Mouse (Mus musculus) CD4-positive, CD25-positive, alpha-beta regulatory T cell, adult 4 months (primary cell): Measurements from ENCODE around the gene Adamts12. TPM values are rescaled to one million over a fixed set of nuclear protein-coding genes. Genes with fewer than 3 reads are reported as not detected.

Source experiments
- ATAC-seq: one replicate; pipeline ENCODE4 v1.8.0; 2017
- polyA plus RNA-seq, 2 experiments: library from polyadenylated mRNA; unstranded; fragments of 100-300 nt; shearing (Covaris generic); gene quantifications; one replicate each; pipeline ENCODE4 v1.2.1; 2017

Adamts12 gene
- polyA plus RNA-seq, 2 experiments from 2014 or later = 0.13 TPM; not detected in 1

DNA sequence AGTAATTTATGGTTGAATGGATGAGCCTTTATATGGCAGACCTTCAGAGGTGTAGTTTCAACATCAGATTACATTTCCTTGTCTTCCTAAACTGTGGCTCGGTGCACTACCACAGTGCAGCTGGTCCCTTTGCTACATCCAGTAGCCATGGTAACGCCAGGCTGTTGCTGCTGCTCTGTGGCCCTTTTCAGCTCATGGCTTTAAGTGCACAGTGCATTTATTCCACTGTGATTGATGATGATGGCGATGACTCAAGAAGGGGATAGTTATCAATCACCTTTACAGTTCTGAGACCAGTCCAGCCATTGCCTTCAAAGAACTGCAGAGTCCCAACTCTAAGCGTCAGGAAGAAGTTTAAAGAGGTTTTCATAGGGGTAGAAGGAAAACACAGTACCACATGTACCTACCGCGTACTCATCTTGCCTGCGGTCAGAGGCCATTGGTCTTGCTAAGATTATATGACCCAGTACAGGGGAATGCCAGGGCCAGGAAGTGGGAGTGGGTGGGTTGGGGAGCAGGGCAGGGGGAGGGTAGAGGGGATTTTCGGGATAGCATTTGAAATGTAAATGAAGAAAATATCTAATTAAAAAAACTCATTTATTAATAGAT lies 18.5 kb downstream of the Adamts12 start:
- no peak for ATAC-seq

- ATAC-seq = no peak
Measured at GRCm38 (mm10) chr15:11083678-11084077, 19.1 kb downstream of the Adamts12 start.

- ATAC-seq = no peak
Measured at GRCm38 (mm10) chr15:11084241-11084992, 19.8 kb downstream of the Adamts12 start.

- no peak for ATAC-seq
Measured at GRCm38 (mm10) chr15:11084993-11085365, 20.4 kb downstream of the Adamts12 start.

DNA sequence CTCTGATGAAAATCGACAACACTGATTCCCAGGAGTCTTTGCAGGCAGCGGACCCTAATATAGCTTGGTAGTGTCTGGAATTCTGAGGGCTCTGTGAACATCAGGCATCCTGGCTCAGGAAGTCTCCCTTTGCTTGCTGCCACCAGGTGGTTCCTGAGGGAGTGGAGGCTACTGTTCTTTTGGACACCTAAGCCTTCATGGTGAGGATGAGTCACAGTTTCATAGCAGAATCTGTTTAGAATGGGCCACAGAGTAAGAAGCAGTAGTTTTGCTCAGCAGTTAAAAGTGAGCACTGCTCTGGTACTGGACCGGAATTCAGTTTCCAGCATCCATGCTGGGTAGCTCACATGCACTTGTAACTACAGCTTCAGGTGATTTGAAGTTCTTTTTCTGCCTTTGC lies 24.9 kb downstream of the Adamts12 start:
- no peak for ATAC-seq

DNA sequence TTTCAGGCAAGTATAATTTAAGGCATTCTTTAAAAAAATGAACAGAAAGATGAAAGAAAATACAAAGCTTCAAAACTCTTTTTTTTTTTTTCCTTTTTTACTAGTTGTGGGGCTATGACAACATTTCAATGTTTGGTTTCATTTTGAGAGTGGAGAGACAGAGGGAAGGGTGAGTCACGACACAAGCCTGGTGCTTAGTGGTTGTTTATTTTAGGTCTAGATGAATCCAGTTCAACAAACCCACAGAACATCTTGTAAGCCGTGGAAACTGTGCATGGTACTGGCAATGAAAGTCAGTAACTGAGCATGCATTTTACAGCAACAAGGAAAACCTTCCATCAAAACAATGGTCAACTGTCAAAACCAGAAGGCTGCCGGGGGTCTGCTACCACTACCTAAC lies 31.0 kb downstream of the Adamts12 start:
- ATAC-seq = no peak

GRCm38 (mm10) chr15:11097967-11098702 lies 33.5 kb downstream of the Adamts12 start:
- ATAC-seq = no peak

DNA sequence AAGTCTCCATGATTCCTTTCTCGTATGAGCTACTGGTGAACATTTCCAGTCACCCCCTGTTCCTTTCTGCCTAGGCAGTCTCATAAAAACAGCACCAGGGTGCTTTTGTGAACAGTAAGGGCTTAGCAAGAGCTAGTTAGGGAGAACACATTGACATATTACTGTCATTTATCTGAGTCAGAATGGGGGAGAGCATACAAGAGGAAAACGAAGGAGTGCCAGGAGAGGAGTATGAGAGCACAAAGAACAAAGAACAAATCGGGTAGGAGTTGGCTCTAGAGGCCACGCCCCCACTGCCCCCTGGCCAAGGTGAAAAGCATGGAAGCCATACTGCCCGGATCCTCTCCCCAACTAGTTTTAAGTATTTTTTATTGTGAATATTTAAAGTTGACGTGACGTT lies 34.4 kb downstream of the Adamts12 start:
- ATAC-seq = no peak

- no peak for ATAC-seq
Measured at GRCm38 (mm10) chr15:11100917-11101316, 36.3 kb downstream of the Adamts12 start.

- ATAC-seq = no peak
Measured at GRCm38 (mm10) chr15:11105101-11105500, 40.5 kb downstream of the Adamts12 start.

GRCm38 (mm10) chr15:11107376-11107775 lies 42.8 kb downstream of the Adamts12 start:
- ATAC-seq = no peak

DNA sequence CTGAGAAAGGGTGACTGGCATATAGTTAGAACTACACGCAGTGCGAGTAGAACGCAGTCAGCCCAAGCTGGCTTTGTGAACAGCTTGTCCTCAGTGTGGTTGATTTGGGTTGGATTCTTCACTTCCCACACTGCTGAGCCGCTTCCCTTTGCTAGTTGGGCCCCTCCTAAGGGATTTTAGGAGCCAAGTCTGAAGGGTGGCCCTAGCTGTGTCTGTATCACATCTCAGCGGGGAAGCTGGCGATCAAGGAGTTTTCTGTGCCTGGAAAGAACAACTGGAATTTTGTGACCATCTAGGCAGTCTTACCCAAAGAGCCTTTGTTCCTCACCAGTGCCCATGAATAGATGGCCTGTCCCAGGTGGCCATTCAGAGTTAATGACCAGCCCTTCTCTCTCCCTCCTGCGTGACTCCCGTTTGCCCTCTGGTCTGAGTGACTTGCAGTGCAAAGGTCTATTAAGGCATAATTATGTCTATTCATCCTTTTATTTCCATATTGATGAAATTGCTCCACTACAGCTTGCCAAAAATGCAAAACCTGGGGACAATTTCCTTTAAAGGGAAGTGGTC lies 50.1 kb downstream of the Adamts12 start:
- no peak for ATAC-seq

GRCm38 (mm10) chr15:11116303-11116702 lies 51.7 kb downstream of the Adamts12 start:
- ATAC-seq = no peak

GRCm38 (mm10) chr15:11116853-11117252 lies 52.3 kb downstream of the Adamts12 start:
- no peak for ATAC-seq

DNA sequence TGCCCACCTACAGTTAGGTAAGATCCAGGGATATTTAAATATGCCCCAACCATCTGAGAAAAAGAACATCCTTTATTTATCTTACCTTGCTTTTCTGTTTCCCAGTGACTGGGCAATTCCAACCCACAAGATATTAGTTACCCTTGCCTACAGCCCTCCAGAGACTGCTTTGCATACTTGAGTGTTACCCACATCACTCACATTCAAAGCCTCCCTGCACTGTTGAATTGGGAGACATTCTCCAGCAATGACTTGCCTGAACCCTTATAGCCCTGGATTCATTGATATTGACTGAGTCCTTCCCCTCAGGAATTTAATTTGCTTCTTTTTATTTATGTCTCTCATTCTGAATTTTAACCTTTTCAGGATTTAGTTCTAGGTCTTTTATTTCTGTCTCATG lies 53.8 kb downstream of the Adamts12 start:
- no peak for ATAC-seq

DNA sequence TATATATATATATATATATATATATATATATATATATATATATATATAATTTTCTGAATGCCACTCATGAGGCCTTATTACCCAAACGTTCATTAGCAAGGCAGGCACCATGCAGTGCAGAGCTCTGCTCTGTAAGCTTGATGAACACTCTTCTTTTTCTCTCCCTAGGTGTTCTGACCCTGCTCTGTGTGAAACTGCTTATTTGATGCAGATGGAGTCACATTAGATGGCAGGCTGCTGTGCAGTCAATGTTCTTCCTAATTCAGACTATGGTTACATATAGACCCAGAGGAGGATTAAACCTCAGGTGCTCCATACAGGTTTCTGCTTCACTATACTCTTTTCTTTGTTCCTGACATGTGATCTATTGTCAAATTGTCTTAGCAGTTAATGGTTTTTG lies 57.1 kb downstream of the Adamts12 start:
- ATAC-seq = no peak

DNA sequence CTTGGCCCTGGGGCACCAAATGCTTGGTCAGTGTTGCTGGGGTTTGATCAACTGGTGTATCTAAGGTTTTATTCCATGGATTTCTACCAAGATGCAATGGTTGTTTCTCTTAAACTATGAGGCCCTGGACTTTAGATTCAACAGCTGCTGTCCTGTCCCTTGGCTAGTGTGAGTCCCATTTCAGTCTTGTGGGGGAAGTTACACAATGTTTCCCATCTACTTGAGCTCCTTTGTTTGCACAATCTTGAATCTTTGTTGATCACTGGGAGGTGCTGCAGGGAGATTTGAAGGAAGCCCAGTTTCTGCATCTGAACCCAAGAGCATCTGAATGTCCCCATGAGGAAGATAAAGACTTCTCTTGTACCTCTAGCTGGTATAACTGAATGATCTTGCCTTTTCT lies 60.8 kb downstream of the Adamts12 start:
- no peak for ATAC-seq

DNA sequence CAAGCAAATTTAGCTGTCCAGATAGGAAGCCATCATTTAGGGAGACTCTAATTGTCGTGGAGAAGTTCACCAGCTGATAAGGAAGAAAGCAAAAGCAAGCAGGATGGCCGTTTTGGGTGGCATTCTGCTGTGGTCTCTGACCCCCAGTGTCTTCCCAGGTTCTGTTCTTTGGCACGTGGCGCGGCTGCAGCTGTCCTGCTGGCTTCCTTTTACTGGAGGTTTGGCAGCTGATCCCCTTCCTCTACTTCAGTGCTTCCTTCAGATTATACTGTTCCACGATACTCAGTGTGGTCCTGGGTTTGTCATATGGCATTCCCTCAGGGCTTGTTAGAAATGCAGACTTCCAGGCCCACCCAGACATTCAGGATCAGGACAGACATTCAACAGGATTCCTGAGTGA lies 63.9 kb downstream of the Adamts12 start:
- ATAC-seq = no peak

DNA sequence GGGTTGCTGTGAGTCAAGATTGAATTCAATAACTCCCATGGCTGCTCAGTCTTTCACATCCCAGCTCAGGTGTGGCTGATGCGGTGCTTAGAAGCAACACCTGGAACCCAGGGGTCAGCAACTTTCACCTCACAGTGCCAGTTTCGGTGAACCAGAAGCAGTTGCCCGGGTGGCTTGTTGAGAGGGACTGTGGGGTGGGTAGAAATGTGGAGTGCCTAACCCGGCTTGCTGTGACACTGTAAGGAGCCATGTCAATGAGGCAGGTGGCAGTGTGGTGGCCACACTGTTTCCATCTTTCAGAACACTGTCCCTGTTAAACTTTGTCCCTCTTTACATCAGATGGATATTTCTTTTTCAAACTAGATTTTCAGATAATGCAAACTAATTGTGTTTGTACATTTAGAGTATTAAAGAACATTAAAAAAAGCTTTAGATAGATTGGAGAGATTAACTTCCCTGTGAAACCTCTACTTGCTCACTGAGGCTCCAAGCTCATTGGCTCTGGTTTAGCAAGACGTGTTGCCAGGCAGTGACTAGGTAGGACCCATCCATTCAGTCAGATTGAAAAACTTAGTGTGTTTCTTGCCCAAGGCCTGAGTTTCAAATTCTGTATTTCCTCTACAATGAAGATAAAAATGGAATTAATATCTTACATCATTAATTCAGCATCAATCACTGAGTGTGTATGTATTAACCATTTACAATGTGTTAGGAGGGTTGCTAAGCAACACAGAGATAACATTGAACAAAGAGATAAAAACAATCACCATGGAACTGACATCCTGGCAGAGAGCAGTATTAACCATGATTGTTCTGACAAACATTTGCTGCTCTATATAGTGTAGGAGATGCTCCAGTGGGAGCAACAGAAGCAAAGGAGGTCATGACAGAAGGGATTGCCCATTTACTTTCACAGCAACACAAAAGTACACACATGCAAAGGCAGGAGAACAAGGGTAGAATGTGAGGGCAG lies 68.3 kb downstream of the Adamts12 start:
- no peak for ATAC-seq

GRCm38 (mm10) chr15:11145581-11145980 lies 81.0 kb downstream of the Adamts12 start:
- ATAC-seq = no peak

DNA sequence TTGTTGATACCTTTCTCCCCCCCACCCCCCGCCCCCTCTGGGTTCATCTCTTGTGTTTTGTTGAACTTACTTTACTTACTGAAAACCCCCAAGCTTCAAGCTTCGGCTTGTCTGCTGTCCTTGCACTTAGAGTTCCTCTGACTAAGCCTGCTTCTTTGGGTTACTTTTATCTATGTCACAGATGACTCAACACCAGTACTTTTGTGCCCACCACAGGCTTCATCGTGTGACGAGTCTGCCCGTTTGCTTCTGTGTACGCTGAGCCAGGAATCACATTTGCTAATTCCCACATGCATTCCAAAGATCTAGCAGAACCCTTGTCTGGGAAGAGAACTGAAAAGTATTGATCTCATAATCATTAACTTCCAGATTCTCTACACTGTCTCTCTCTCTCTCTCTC lies 94.8 kb downstream of the Adamts12 start:
- no peak for ATAC-seq

- no peak for ATAC-seq
Measured at GRCm38 (mm10) chr15:11160759-11161158, 96.2 kb downstream of the Adamts12 start.
